ENCODE assay signal across 20 mouse cellular contexts in the genomic region with DNA sequence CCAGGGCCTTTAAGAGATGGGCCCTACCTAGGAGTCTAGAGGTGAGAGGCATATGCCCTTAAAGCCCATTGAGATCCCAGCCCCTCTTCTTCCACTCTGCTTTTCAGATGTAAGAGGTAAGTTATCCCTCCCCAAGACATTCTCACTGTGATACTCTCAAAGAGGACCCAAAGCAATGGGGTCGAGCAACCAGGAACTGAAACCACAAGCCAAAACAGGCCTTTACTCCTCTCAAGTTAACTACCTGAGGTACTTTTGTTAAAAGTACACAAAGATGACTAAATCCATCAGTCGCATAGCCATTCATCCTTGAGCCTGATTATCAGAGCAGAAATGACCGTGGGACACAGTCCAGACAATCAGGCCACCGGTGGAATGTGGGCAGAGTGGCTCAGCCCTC. TPM values are rescaled to one million over a fixed set of nuclear protein-coding genes. Genes with fewer than 3 reads are reported as not detected.
"Had no signal": no experiment of that assay in that cellular context is flagged by ENCODE, and none has a peak within 500 bp of the region (broad histone marks: within the 10 kb centered on the region; RNA-seq: fewer than 3 reads in every experiment).

No protein-coding gene starts in this region.

- H3K4me1 ChIP-seq: midbrain, embryonic 10.5 days; midbrain, embryonic 12.5 days; neural tube, embryonic 13.5 days; neural tube, embryonic 15.5 days; stomach, embryonic 15.5 days had no signal

- H3K4me3 ChIP-seq: midbrain, embryonic 10.5 days; midbrain, embryonic 12.5 days; myocyte; neural tube, embryonic 13.5 days; neural tube, embryonic 15.5 days; stomach, embryonic 15.5 days had no signal

- H3K9ac ChIP-seq: lung, embryonic 14.5 days; midbrain, embryonic 12.5 days; neural tube, embryonic 13.5 days; neural tube, embryonic 15.5 days; stomach, embryonic 15.5 days had no signal

- ATAC-seq: midbrain, embryonic 16.5 days had no signal

- H3K4me2 ChIP-seq: lung, embryonic 14.5 days; midbrain, embryonic 12.5 days; neural tube, embryonic 13.5 days; neural tube, embryonic 15.5 days; stomach, embryonic 15.5 days had no signal

- H3K27me3 ChIP-seq: midbrain, embryonic 12.5 days; neural tube, embryonic 13.5 days; neural tube, embryonic 15.5 days; stomach, embryonic 15.5 days had no signal

- H3K36me3 ChIP-seq: midbrain, embryonic 10.5 days; midbrain, embryonic 12.5 days; neural tube, embryonic 13.5 days; neural tube, embryonic 15.5 days; stomach, embryonic 15.5 days had no signal

- H3K9me3 ChIP-seq: midbrain, embryonic 10.5 days; midbrain, embryonic 12.5 days; neural tube, embryonic 13.5 days; neural tube, embryonic 15.5 days; stomach, embryonic 15.5 days had no signal

- DNase-seq: lung, adult 18-20 months; lung, embryonic 14.5 days; lung, postnatal 10 days; lung, postnatal 4 days; midbrain, embryonic 14.5 days; retina, postnatal 1 day; right cerebral cortex, adult 18-20 months; right cerebral cortex, postnatal 25 days; right cerebral cortex, postnatal 4 days; spleen, adult 18-20 months; thymus, adult 2 months; thymus, postnatal 36 days had no signal

- H3K27ac ChIP-seq: midbrain, embryonic 10.5 days; midbrain, embryonic 12.5 days; neural tube, embryonic 13.5 days; neural tube, embryonic 15.5 days; stomach, embryonic 15.5 days; stomach, postnatal 0 days had no signal

RNA-seq across cellular contexts. Expression of gene Scin, which starts 19.1 kb away (rescaled TPM):
- polyA plus RNA-seq: midbrain, embryonic 10.5 days; midbrain, embryonic 16.5 days had no signal
